Mouse (Mus musculus): ENCODE data around the gene Sh3d21.
"Not testable (repeated sequence)": the region's sequence is repeated elsewhere in the genome, so short reads cannot be mapped to it uniquely, and the experiment has no call there.

Sh3d21 gene

DNA sequence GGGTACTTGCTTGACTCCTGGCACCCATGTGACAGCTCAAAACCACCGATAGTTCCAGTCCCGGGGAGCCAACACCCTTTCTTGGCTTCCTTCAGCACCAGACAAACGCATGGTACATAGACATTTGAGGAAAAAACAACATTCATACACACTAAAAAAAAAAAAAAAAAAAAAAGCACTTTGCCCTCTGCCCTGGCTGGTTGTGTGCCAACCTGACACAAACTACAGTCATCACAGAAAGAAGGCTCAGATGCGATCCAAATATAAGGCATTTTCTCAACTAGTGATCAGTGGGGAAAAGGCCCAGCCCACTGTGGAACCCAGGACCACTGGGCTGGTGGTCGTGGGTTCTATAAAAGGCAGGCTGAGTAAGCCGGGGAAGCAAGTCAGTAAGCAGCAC is 5.6 kb upstream of the Sh3d21 start:
- no peak for DNase-seq (ENCODE audit: low read depth, low spot score)

DNA sequence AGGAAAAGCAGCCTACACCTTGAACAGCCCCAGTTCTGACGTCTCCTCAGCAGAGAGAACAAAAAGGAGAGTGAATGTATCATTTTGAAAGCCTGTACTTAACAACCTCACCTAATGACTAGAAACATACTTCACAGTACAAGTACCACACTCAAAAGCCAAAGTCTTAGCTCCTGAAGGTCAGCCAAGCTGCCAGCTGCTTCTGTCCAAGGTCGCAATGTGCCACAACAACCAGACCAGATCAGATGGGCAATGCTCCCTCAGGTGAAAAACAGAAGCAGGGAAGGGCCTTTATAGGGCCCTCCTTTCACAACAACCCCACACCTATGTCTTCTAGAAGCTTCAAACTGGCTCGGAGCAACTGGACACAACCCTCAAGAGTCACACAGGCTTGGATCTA is 2.8 kb upstream of the Sh3d21 start:
- DNase-seq (ENCODE audit: low read depth, low spot score), result no peak

DNA sequence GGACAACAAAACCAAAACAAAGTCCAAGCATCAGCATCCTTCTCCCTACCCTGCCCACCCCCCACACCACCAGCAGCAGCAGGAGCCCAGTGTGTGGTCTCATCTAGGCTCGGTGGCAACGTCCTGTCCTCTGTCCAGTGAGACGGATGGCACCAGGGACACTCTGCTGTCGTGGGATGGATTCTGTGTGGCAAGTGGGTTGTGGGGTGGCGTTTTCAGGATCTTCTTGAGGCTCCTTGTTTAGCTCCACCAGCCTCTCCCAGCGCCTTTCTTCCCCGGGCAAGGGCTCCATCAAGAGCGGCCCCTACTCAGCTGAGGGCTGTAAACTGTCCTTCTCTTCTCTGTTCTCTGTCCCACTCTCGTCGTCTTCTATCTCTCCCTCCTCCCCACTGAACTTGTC is 1.8 kb upstream of the Sh3d21 start:
- DNase-seq (ENCODE audit: low read depth, low spot score), result not testable (repeated sequence)

DNA sequence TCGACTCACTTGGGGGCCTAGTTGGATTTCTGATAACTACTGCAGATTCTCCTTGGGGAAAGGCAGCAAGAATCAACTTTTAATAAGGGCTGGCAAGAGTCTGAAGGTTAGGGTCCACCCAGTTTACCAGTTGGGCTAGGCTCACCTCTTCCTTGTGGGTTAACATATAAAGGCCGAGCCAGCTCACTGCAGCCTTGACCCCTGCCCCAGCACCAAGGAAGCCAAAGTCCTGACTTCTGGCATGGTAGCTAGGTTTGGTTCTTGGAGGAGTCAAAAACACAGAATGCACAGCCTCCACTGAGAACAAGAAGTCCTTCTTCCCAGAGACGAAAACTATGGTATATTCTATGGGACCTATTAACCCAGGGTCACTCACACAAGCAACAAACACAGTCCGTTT is 394 bp upstream of the Sh3d21 start:
- DNase-seq (ENCODE audit: low read depth, low spot score), result no peak

DNA sequence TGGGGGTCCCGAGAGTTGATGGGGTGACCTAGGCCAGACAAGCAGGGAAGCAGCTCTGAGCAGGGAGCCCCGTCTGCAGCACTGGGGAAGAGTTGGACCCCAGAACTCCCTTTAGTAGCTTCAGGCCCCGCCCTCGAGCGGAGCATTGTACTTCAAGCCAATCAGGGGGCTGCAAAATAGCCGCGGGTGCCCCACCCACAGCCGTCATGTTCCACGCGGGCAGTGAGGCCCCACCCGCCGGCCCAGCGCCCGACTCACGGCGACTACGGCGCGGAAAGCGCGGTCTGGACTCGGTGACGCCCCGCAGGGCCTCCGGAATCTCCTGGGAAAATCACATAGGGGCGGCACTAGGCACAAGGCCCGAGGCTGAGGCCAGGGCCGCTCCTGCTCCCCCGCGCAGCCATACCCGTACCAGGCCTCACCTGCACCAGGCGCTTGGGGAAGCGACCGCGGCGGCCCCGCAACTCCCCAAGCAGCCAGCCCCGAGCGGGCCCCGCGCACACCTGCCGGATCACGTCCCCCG is 686 bp downstream of the Sh3d21 start:
- DNase-seq (ENCODE audit: low read depth, low spot score), result peak; percentile 36

DNA sequence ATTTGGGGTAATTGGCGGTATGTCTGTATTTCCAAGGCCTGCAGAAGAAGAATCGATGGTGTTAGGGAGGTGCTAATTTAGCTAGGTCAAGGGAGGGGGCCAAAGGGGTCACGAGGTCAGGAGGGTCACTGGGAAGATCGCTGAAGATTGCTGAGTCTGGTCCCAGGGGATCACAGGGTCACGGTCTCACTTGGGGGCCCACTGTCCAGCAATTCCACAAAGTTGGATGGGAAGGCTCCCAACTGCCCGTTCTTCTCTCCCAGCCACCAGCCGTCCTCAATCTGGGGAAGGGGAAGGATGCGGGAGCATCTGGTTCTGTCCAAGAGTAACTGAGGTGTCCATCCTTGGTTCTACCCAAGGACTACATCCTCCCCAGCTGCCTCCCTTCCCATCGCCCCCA is 1.3 kb downstream of the Sh3d21 start:
- DNase-seq (ENCODE audit: low read depth, low spot score), result no peak

DNA sequence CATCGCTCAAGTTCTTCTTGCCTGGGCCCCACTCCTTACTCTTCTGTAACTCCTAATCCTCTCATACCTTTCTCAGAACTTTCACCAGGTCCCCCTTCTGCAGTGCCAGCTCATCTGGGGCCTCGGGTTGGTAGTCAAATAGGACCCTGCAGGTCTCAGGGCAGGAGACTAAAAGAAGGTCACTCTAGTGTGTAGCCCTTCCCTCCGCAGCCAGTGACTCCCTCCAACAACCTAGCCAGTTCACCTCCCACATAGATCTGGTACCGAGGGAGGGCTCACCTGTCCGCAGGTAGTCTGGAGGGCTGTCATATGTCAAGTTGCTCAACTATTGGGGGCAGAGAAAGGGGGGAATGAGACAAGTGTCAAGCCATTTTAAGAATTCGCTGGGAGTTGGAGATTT is 1.8 kb downstream of the Sh3d21 start:
- DNase-seq (ENCODE audit: low read depth, low spot score), result no peak

DNA sequence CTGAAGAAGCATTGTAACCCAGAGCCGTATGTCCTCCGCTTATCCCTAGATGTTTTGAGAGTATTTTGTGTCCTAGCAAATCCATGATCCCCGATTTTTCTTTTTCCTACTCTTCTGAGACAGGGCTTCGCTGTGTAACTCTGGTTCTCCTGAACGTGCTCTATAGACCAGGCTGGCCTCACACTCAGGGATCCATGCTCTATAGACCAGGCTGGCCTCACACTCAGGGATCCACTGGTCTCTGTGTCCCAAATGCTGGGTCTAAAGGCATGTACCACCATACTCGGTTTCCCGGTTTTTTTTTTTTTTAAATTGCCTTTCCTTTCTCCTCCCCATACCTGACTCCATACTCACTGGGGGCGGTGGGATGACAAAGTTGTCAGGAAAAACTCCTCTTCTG is 2.3 kb downstream of the Sh3d21 start:
- no peak for DNase-seq (ENCODE audit: low read depth, low spot score)

DNA sequence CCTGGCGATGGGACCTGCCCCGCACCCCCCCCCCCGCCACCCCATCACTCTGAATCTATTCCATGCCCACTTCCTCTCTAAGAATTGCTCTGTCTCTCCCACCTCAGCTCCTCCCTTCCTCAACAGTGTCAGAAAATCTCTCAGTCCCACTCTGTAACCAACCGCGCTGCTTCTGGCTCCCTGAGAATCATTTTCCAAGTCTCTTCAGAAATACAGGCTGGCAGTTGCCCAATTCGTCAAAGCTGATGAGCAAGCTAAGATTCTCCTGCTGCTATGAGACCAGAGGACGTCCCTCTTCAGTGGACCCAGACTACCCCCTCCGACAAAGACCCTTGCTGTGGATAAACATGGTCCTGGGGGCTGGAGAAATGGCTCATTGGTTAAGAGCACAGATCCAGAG is 3.8 kb downstream of the Sh3d21 start:
- DNase-seq (ENCODE audit: low read depth, low spot score), result no peak

DNA sequence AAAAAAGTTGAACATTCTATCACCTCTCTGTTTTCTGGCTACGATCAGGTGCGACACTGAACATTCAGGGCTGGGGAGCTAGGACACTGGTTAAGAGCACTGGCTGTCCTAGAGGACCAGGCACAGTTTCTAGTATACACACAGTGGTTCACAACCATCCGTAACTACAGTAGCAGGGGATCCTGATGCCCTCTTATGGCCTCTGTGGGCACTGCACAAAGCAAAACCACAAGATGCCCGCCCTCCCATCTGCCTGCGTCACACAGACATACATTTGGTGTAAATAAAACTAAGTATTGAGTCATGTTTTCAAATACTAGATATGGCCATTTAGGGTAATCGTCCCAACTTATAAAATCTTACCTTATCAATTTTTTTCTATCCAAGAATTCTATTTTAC is 5.7 kb downstream of the Sh3d21 start:
- DNase-seq (ENCODE audit: low read depth, low spot score), result no peak

DNA sequence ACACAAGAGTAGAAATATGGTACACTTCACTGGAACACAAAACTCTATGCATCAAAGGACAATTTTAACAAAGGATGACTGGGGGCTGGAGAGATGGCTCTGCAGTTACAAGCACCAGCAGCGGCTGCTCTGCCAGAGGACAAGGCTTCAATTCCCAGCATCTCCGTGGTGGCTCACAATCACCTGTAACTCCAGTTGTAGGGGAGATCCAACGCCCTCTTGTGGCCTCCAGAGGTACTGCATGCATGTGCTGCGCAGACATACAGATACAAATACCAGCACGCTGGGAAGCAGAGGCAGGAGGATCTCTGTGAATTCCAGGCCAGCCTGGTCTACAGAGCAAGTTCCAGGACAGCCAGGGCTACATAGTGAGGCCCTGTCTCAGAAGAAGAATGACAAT is 6.7 kb downstream of the Sh3d21 start:
- DNase-seq (ENCODE audit: low read depth, low spot score), result peak; percentile 40

DNA sequence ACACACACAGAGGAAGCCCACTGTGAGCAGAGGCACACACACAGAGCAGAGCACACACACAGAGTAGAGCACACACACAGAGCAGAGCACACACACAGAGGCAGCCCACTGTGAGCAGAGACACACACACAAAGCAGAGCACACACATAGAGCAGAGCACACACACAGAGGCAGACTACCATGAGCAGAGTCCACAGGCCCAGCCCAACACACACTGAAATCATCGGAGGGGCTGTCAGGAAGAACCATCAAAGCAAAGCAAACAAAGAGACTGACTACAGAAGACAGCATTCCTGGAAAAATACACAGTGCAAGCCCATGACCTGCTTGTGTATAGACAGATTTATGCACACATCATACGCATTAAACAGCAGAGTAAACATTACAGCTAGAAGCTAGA is 7.4 kb downstream of the Sh3d21 start:
- no peak for DNase-seq (ENCODE audit: low read depth, low spot score)

DNA sequence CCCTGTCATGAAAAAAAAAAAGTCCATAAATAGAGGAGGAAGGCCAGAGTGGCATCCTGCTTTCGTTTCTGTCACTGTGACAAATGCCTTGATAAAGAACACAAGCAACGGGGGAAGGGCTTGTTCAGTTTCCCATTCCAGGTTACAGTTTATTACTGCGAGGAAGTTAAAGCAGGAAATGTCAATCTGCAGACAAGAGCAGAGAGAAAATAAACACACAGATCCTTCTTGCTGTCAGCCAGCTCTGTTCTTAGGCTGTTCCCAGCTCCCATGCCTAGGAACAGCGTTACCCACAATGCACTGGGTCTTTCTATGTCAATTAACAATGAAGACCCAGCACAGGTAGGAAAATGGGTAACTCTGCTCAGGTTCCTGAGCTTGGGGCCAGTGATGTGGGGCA is 8.1 kb downstream of the Sh3d21 start:
- no peak for DNase-seq (ENCODE audit: low read depth, low spot score)

DNA sequence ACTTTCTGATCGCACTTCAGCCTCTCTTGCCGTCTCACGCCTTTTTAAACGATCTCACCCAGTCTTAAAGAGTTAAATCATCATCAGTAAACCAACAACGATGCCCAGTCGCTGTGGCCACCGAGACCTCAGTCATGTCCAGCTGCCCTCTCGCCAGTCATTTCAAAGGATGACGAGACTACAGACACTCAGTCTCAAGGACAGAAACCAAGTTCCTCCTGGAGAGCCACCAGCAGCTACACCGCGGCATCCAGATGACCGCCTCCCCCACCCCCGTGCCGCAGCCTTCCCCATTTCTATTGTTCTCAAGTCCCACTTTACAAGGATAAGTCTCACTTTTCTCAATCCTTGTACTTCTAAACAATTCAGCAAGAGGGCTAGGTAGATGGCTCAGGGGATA is 10.4 kb downstream of the Sh3d21 start:
- DNase-seq (ENCODE audit: low read depth, low spot score), result no peak

DNA sequence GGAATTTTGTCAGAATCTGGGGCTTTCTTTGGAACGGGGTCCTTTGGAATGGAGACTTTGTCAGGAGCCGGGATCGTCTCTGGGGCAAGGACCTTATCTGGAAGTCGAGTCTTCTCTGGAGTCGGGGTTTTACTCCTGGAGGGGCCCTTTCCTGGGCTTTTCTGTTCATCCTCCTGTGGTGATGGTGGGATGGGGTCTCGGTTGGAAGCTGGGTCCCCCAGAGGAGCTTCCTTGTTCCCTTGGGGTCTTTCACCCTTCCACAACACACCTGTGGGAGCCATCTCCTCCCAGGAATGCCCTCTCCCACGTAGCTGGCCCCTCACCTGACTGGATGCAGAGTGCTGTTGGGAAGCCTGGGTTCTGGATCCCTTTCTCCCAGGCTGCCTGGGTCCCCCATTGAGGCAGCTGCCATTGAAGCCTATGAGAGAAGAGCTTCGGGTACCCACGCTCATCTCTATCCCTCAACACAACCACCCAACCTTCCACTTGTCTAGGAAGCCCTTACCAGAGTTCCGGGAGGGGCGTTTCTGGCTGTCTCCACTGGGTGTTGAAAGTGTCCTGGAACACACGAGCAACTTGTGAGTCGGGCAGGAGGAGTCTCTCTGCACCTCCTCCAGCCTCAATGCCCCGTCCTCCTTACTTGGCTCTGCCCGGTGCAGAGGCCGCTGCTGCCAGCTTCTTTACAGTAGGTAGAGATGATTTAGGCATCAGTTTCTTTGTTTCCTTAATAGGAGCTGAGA is 11.4 kb downstream of the Sh3d21 start:
- no peak for DNase-seq (ENCODE audit: low read depth, low spot score)

DNA sequence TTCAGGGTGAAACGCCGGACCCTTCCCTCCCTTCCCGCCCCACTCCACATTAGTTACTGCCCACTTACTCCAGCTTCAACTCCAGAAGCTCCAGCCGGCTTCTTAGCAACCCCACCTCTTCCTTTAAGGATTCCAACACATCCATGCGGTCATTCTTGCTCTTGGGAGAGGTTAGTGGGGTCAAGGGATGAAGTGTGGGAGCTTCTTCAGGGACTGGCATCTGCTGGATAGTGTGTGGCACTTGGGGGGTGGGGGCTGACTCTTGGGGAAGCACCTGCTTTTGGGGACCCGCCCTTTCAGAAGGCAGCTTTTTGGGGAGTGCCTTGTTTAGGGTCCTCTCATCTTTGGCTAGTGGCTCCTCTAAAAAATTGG is 12.4 kb downstream of the Sh3d21 start:
- no peak for DNase-seq (ENCODE audit: low read depth, low spot score)

DNA sequence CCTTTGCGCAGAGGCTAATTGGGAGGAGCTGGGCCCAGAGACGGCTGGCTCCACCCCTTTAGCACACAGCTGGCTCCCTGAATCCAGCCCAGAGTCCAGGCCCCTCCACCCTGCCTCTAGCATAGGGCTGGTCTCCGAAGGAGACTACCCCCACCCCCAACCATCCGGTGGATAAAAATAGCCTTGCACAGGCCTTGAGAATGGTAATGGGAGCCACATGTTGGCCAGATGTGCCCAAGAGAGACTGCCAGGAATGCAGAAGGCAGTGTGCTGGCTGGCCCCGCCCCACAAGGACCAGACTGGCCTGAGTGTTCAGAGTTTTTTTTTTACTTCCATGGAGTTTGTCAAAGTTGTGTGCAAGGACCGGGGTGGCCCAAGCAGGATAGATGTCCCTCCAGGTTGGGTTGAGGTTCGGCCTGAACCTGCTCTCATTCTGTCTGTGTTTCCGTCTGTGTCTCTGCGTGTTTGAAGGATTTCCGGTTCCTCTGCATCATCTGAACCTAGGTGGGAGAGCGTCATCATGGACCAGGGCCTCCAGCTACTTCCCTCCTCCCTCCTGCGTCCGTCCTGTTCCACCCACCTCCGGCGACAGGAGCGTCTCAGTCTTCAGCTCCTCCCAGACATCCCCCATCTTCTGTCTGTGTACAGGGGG is 12.9 kb downstream of the Sh3d21 start:
- DNase-seq (ENCODE audit: low read depth, low spot score), result no peak

DNA sequence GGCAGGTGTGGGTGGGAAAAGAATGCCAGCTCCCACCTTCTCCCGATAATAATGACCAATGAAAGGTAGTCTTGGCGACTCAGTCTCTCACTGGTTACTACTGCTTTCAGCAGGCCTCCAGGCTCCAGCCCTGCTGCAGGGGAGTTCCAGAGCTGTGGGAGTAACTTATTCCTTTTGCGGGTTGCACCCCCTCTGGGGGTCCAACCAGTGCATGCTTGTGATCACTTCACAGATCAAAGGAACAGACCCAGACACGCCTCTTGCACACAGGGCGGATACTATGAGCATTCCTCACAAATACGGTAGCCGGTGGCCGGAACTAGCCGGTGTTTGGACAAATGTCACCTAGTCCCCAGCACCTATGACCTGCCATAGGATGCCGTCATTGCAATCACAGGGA is 13.5 kb downstream of the Sh3d21 start:
- no peak for DNase-seq (ENCODE audit: low read depth, low spot score)

DNA sequence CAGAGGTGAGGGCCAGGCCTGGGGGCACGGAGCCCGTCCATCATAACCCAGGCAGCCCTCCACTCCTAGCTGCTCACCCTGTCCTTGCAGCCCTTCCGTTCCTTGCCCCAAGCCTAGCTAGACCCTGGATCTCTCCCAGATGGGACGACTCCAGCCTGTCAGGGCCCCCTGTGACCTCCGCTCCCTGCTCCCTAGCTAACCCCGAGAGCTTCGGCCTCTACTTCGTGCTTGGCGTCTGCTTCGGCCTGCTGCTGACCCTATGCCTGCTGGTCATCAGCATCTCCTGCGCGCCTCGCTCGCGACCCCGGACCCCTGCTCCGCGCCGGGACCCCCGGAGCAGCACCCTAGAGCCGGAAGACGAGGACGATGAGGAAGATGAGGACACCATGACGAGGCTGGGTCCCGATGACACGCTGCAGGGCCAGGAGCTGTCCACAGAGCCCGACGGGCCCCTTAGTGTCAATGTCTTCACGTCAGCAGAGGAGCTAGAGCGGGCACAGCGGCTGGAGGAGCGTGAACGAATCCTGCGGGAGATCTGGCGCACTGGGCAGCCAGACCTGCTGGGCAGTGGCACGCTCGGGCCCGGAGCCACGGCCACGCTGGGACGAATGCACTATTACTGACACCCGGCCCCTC is 14.1 kb downstream of the Sh3d21 start:
- no peak for DNase-seq (ENCODE audit: low read depth, low spot score)

DNA sequence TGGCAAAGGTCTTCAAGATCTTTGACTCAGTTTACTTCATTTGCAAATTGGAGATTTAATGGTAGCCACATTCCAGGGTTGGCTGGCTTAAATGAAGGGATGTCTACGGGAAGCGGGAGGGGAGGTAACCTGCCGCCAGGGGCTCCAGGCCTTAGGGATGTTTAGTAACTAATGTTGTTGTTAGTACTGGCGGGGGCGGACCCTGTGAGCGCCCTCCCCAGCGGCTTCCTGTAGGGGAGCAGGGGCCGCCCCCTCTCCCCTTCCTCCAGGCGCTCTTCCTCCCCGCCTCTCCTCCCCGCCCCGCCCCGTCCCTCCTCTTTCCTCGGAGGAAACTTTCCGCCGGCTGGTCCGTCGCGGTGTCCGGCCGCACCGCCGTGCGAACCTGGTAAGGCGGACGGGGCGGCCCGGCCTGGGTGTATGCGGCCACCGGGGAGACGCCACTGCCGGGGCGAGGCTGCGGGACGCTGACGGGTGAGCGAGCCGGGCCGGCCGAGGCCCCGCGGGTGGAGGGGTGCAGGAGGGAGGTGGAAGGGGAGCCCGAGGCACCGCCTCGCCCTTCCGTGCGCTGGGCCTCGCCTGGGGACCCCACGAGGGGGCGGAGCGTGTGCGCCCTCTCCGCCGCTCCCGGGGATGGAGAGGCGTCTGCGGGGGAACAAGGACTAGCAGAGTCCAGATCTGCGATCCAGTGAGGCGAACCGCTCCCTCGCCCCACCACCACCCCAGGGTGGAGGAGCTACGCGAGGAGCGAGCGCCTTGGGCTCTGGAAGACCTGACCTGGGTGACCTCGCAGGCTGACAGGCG is 14.9 kb downstream of the Sh3d21 start:
- DNase-seq (ENCODE audit: low read depth, low spot score), result no peak

DNA sequence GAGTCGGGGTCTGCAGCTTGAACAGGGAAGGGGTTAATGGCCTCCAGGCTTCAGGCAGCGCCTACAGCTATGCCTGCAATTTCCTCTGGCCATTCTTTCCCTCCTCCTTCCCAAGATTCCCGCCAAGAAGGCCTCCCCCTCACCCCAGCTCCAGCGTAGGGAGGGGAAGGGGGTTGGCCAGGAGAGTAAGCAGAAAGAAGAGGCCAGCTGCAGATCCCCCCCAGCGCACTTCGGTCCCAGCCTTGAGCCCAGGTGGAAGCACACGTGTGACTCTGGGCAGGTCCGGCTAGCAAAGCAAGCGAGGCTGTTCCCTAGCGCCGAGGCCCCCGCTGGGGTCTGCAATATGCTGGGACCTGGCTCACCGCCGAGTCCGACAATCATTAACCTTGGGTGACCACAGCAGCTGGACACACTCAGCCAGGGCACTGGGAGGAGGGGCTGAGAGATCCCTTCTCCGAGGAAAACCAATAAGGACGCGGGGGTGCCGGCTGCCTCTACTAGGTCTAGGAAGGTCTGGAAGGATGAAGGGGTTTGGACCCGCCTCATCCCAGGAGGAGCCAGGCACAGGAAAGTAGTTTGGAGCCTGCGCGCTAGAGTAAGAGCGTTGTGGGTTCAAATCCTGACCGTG is 15.6 kb downstream of the Sh3d21 start, which contains the start of gene Eva1b:
Gene Eva1b, plus strand, starts transcription at position 212 of the 628 bp plus-strand sequence.
- DNase-seq (ENCODE audit: low read depth, low spot score), result no peak

All from c-Kit-negative CD71-positive TER-119-positive erythroid progenitor cells, embryonic 14.5 days (primary cell).